Mouse (Mus musculus): Measurements from ENCODE around the gene Mrpl58. TPM values are rescaled to one million over a fixed set of nuclear protein-coding genes. Genes with fewer than 3 reads are reported as not detected.

The Mrpl58 gene
- polyA plus RNA-seq, 1 experiment from 2014 or later = 223 TPM

DNA sequence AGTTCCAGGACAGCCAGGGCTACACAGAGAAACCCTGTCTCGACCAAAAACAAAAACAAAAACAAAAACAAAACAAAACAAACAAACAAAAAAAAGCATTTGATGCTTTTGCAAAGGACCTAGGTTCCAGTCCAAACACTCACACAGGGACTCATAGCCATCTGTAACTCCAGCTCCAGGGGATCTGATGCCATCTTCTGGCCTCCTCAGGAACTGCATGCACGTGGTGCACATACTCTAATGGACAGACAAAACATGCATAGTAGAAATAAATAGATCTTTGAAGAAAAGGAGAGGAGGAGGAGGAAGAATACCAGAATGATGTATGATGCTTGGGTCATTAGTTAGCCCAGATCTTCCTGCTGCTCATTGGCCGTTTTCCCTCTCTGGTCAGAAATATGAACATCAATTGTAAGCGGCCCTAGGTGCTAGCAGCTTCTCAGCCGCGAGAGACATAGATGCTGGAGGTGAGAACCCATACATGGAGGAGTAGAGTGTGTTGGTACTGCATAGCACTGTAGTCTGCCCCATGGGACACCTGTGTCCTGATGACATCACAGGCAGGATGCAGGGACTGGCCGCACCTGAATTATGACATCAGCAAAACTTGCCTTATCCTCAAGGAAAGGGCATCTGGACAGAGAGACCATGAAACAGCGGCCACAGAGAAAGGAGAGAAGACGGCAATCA lies 36.5 kb downstream of the Mrpl58 start, which contains the start of gene Trim80:
TSS of gene Trim80 (plus strand) at position 640 of the 690 bp plus-strand sequence.
- 93% methylated on average over 9 of the region's 9 CpGs for WGBS
- H3K4me2 ChIP-seq (ENCODE audit: low read length) = no peak within 1 kb of the TSS
- H3K4me3 ChIP-seq (replicated peaks; ENCODE audit: low read depth, low read length) = no peak within 1 kb of the TSS
- H3K9me3 ChIP-seq (ENCODE audit: control insufficient read depth, low read length) = no peaks in the 10 kb centered on the region
- H3K27me3 ChIP-seq (ENCODE audit: control insufficient read depth, insufficient read depth, low read length) = no peaks in the 10 kb centered on the region
- ATAC-seq (ENCODE audit: low FRiP score, low TSS enrichment) (no peak), DNase-seq (no peak)
- no peak within 1 kb of the TSS for H3K9ac ChIP-seq (replicated peaks; ENCODE audit: low read length)
- no peak within 1 kb of the TSS for H3K27ac ChIP-seq (replicated peaks; ENCODE audit: low read depth, low read length)
- no peaks in the 10 kb centered on the region for H3K36me3 ChIP-seq (ENCODE audit: control insufficient read depth, insufficient read depth, low read length)
- peaks cover 11% of the 10 kb centered on the region; the same call in 1 of the 2 replicates for H3K4me1 ChIP-seq (ENCODE audit: control insufficient read depth, insufficient read depth, low read length)

GRCm38 (mm10) chr11:115441417-115441816 lies 37.9 kb downstream of the Mrpl58 start:
- no peak overlapping the region for H3K4me3 ChIP-seq (replicated peaks; ENCODE audit: low read depth, low read length)
- no peak overlapping the region for H3K4me2 ChIP-seq (ENCODE audit: low read length)
- 52% methylated on average over 15 of the region's 15 CpGs for WGBS
- ATAC-seq (ENCODE audit: low FRiP score, low TSS enrichment) (no peak), DNase-seq (no peak)
- H3K36me3 ChIP-seq (ENCODE audit: control insufficient read depth, insufficient read depth, low read length) = no peaks in the 10 kb centered on the region
- H3K4me1 ChIP-seq (ENCODE audit: control insufficient read depth, insufficient read depth, low read length) = no peaks in the 10 kb centered on the region
- no peak overlapping the region for H3K9ac ChIP-seq (replicated peaks; ENCODE audit: low read length)
- H3K27ac ChIP-seq (replicated peaks; ENCODE audit: low read depth, low read length) = no peak overlapping the region
- no peaks in the 10 kb centered on the region for H3K27me3 ChIP-seq (ENCODE audit: control insufficient read depth, insufficient read depth, low read length)
- no peaks in the 10 kb centered on the region for H3K9me3 ChIP-seq (ENCODE audit: control insufficient read depth, low read length)

GRCm38 (mm10) chr11:115446906-115447305 lies 43.4 kb downstream of the Mrpl58 start:
- Histone ChIP-seq H3K27ac (replicated peaks; ENCODE audit: low read depth, low read length) (no peak overlapping the region), H3K4me3 (replicated peaks; ENCODE audit: low read depth, low read length) (no peak overlapping the region), H3K36me3 (ENCODE audit: control insufficient read depth, insufficient read depth, low read length) (no peaks in the 10 kb centered on the region), H3K4me1 (ENCODE audit: control insufficient read depth, insufficient read depth, low read length) (no peaks in the 10 kb centered on the region), H3K4me2 (ENCODE audit: low read length) (no peak overlapping the region), H3K9me3 (ENCODE audit: control insufficient read depth, low read length) (no peaks in the 10 kb centered on the region), H3K9ac (replicated peaks; ENCODE audit: low read length) (no peak overlapping the region), H3K27me3 (ENCODE audit: control insufficient read depth, insufficient read depth, low read length) (no peaks in the 10 kb centered on the region)
- DNase-seq (no peak), ATAC-seq (ENCODE audit: low FRiP score, low TSS enrichment) (no peak)
- 89% methylated on average over 3 of the region's 3 CpGs for WGBS

DNA sequence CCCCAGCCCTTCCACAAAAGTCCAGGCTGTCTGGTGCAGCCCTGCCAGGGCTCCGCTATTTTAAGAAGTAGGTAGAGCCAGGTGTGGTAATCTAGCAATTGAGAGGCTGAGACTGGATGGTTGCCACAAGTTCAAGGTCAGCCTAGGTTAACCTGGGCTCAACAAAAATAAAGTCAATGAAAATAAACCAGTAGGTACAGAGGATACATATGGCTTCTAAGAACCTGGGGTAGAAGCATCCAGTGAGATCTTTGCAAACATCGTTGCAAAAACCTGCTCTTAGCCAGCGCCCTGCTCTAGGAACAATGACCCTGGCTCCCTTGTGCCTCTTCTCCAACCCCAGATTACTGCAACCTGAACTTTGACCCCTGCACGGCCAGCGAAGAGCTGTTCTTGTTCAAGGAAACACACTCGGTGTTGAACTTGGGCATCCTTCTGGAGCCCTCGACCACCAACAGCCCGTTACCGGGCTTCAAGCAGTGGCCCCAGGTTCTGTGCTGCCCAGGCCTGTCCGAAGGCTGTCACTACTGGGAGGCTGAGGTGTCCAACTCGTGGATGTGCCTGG lies 43.9 kb downstream of the Mrpl58 start:
- Histone ChIP-seq H3K27ac (replicated peaks; ENCODE audit: low read depth, low read length) (no peak overlapping the region), H3K9ac (replicated peaks; ENCODE audit: low read length) (no peak overlapping the region), H3K4me3 (replicated peaks; ENCODE audit: low read depth, low read length) (no peak overlapping the region), H3K4me2 (ENCODE audit: low read length) (no peak overlapping the region), H3K27me3 (ENCODE audit: control insufficient read depth, insufficient read depth, low read length) (no peaks in the 10 kb centered on the region), H3K4me1 (ENCODE audit: control insufficient read depth, insufficient read depth, low read length) (no peaks in the 10 kb centered on the region), H3K36me3 (ENCODE audit: control insufficient read depth, insufficient read depth, low read length) (no peaks in the 10 kb centered on the region), H3K9me3 (ENCODE audit: control insufficient read depth, low read length) (no peaks in the 10 kb centered on the region)
- 88% methylated on average over 11 of the region's 11 CpGs for WGBS
- ATAC-seq (ENCODE audit: low FRiP score, low TSS enrichment) = no peak
- DNase-seq = no peak

- no peak overlapping the region for H3K27ac ChIP-seq (replicated peaks; ENCODE audit: low read depth, low read length)
- H3K9me3 ChIP-seq (ENCODE audit: control insufficient read depth, low read length) = no peaks in the 10 kb centered on the region
- ATAC-seq (ENCODE audit: low FRiP score, low TSS enrichment) (no peak), DNase-seq (no peak)
- H3K36me3 ChIP-seq (ENCODE audit: control insufficient read depth, insufficient read depth, low read length) = no peaks in the 10 kb centered on the region
- H3K4me3 ChIP-seq (replicated peaks; ENCODE audit: low read depth, low read length) = no peak overlapping the region
- no peak overlapping the region for H3K4me2 ChIP-seq (ENCODE audit: low read length)
- H3K4me1 ChIP-seq (ENCODE audit: control insufficient read depth, insufficient read depth, low read length) = no peaks in the 10 kb centered on the region
- no peaks in the 10 kb centered on the region for H3K27me3 ChIP-seq (ENCODE audit: control insufficient read depth, insufficient read depth, low read length)
- H3K9ac ChIP-seq (replicated peaks; ENCODE audit: low read length) = no peak overlapping the region
- WGBS = 91% methylated on average over 16 of the region's 16 CpGs
These were observed 44.5 kb downstream of the Mrpl58 start for GRCm38 (mm10) chr11:115448075-115448474.

- no peaks in the 10 kb centered on the region for H3K36me3 ChIP-seq (ENCODE audit: control insufficient read depth, insufficient read depth, low read length)
- H3K4me3 ChIP-seq (replicated peaks; ENCODE audit: low read depth, low read length) = no peak overlapping the region
- DNase-seq (no peak), ATAC-seq (ENCODE audit: low FRiP score, low TSS enrichment) (no peak)
- no peak overlapping the region for H3K27ac ChIP-seq (replicated peaks; ENCODE audit: low read depth, low read length)
- no peak overlapping the region for H3K4me2 ChIP-seq (ENCODE audit: low read length)
- H3K4me1 ChIP-seq (ENCODE audit: control insufficient read depth, insufficient read depth, low read length) = no peaks in the 10 kb centered on the region
- 75% methylated on average over 7 of the region's 7 CpGs for WGBS
- no peak overlapping the region for H3K9ac ChIP-seq (replicated peaks; ENCODE audit: low read length)
- H3K9me3 ChIP-seq (ENCODE audit: control insufficient read depth, low read length) = no peaks in the 10 kb centered on the region
- no peaks in the 10 kb centered on the region for H3K27me3 ChIP-seq (ENCODE audit: control insufficient read depth, insufficient read depth, low read length)
These were observed 45.4 kb downstream of the Mrpl58 start for GRCm38 (mm10) chr11:115448998-115449397.

DNA sequence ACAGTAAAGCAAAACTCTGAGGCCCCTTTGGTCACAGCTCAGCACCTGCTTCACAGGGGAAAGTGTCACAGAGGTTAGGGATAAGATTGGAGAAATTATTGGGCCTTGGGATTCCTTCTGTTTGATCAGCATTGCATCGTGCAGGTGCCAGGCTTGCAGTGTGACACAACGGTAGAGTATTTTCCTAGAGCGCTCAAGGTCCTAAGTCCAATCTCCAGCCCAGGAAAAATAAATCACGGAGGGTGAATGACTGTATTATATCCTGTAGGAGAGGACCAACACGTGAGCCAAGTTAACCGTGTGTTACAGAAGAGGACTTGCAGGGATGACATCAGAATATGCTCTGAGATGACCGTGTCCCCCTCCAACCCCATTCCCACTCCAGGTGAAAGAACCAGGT lies 46.6 kb downstream of the Mrpl58 start:
- Histone ChIP-seq H3K4me3 (replicated peaks; ENCODE audit: low read depth, low read length) (no peak overlapping the region), H3K9me3 (ENCODE audit: control insufficient read depth, low read length) (no peaks in the 10 kb centered on the region), H3K36me3 (ENCODE audit: control insufficient read depth, insufficient read depth, low read length) (no peaks in the 10 kb centered on the region), H3K4me2 (ENCODE audit: low read length) (no peak overlapping the region), H3K27ac (replicated peaks; ENCODE audit: low read depth, low read length) (no peak overlapping the region), H3K27me3 (ENCODE audit: control insufficient read depth, insufficient read depth, low read length) (no peaks in the 10 kb centered on the region), H3K4me1 (ENCODE audit: control insufficient read depth, insufficient read depth, low read length) (no peaks in the 10 kb centered on the region), H3K9ac (replicated peaks; ENCODE audit: low read length) (no peak overlapping the region)
- WGBS = 91% methylated on average over 7 of the region's 7 CpGs
- DNase-seq (no peak), ATAC-seq (ENCODE audit: low FRiP score, low TSS enrichment) (no peak)

- WGBS = 89% methylated on average over 8 of the region's 8 CpGs
- H3K9me3 ChIP-seq (ENCODE audit: control insufficient read depth, low read length) = no peaks in the 10 kb centered on the region
- no peak overlapping the region for H3K4me2 ChIP-seq (ENCODE audit: low read length)
- H3K36me3 ChIP-seq (ENCODE audit: control insufficient read depth, insufficient read depth, low read length) = no peaks in the 10 kb centered on the region
- DNase-seq = no peak
- no peaks in the 10 kb centered on the region for H3K27me3 ChIP-seq (ENCODE audit: control insufficient read depth, insufficient read depth, low read length)
- ATAC-seq (ENCODE audit: low FRiP score, low TSS enrichment) = no peak
- H3K9ac ChIP-seq (replicated peaks; ENCODE audit: low read length) = no peak overlapping the region
- no peak overlapping the region for H3K4me3 ChIP-seq (replicated peaks; ENCODE audit: low read depth, low read length)
- H3K27ac ChIP-seq (replicated peaks; ENCODE audit: low read depth, low read length) = no peak overlapping the region
- no peaks in the 10 kb centered on the region for H3K4me1 ChIP-seq (ENCODE audit: control insufficient read depth, insufficient read depth, low read length)
These were observed 48.3 kb downstream of the Mrpl58 start for GRCm38 (mm10) chr11:115451781-115452241.

GRCm38 (mm10) chr11:115452281-115452860 lies 48.8 kb downstream of the Mrpl58 start:
- no peak overlapping the region for H3K27ac ChIP-seq (replicated peaks; ENCODE audit: low read depth, low read length)
- no peak overlapping the region for H3K9ac ChIP-seq (replicated peaks; ENCODE audit: low read length)
- H3K4me1 ChIP-seq (ENCODE audit: control insufficient read depth, insufficient read depth, low read length) = no peaks in the 10 kb centered on the region
- H3K9me3 ChIP-seq (ENCODE audit: control insufficient read depth, low read length) = no peaks in the 10 kb centered on the region
- DNase-seq (no peak), ATAC-seq (ENCODE audit: low FRiP score, low TSS enrichment) (no peak)
- 74% methylated on average over 7 of the region's 7 CpGs for WGBS
- H3K27me3 ChIP-seq (ENCODE audit: control insufficient read depth, insufficient read depth, low read length) = no peaks in the 10 kb centered on the region
- no peak overlapping the region for H3K4me3 ChIP-seq (replicated peaks; ENCODE audit: low read depth, low read length)
- no peaks in the 10 kb centered on the region for H3K36me3 ChIP-seq (ENCODE audit: control insufficient read depth, insufficient read depth, low read length)
- no peak overlapping the region for H3K4me2 ChIP-seq (ENCODE audit: low read length)

Measured in midbrain, embryonic 14.5 days (tissue).